Mouse (Mus musculus) liver, adult 2 months (tissue): ENCODE results near the gene Ccdc149.

Experiments used
- CTCF ChIP-seq: fragments of 200-500 bp; IDR thresholded peaks from 2 replicates; pipeline ENCODE4 v1.5.1; 2011; ENCODE audit warnings: low read depth, low read length, control low read depth
- POLR2A ChIP-seq: fragments of 200-500 bp; IDR thresholded peaks from 2 replicates; pipeline ENCODE4 v1.6.1; 2011; ENCODE audit warnings: low read length, control low read depth; ENCODE audit not compliant: insufficient read depth; ENCODE audit errors: extremely low read depth

- no peak for TF ChIP-seq CTCF
- TF ChIP-seq POLR2A: no peak
These were observed 139.2 kb downstream of the Ccdc149 start for GRCm38 (mm10) chr5:52332120-52332519.
